ENCODE assay signal across 7 mouse cellular contexts in the genomic region with DNA sequence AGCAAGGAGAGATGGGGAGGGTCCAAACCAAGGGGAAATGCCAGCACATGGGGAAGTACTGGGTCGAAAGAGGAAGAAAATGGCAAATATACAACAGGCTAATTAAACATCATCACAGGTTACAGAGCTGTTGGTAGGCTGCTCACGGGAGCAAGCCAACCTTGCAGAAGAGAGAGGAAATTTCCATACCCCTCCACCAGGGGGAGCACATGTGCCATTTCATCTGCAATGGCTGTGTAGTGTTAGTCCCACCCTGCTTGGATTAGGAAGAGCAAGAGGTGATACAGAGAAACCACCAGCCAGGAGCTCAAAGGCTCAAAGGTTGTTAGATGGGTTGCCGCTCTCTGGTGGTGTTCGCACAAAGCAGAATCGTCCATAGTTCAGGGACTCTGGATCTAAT.
A peak's percentile ranks its signal among the peaks of the same experiment; 100 is the strongest.
DNase-seq lines count a peak whose midpoint lies in the region; ATAC-seq and TF ChIP-seq lines count a peak whose summit lies in the region.

No protein-coding gene starts in this region.

- WGBS in neural tube, embryonic 15.5 days, result 70% methylated on average over 5 of the region's 5 CpGs
- 55% methylated on average over 5 of the region's 5 CpGs for WGBS in lung, postnatal 0 days

- H3K36me3 ChIP-seq in neural tube, embryonic 15.5 days, result no peaks in the 10 kb centered on the region
- H3K36me3 ChIP-seq in lung, postnatal 0 days (ENCODE audit: insufficient read depth, low read length), result no peaks in the 10 kb centered on the region

- no peaks in the 10 kb centered on the region for H3K9me3 ChIP-seq in neural tube, embryonic 15.5 days (replicated peaks)
- no peaks in the 10 kb centered on the region for H3K9me3 ChIP-seq in lung, postnatal 0 days (ENCODE audit: low read length)

- no peak overlapping the region for H3K9ac ChIP-seq in neural tube, embryonic 15.5 days (replicated peaks)
- no peak overlapping the region for H3K9ac ChIP-seq in lung, postnatal 0 days (replicated peaks; ENCODE audit: low read depth)

- peak; percentile 45 for DNase-seq in neural tube, embryonic 10.5 days (ENCODE audit: extremely low spot score, low spot score)
- DNase-seq in adrenal gland, adult (ENCODE audit: inconsistent age in 2 of 2, low spot score in 1 of 2), result peak; percentile 68 to 89
- DNase-seq in forelimb bud, embryonic 11.5 days (ENCODE audit: low read depth, low spot score), result peak; percentile 52
- peak; percentile 75 to 78 for DNase-seq in kidney, postnatal 4 days
- peak; percentile 71 for DNase-seq in lung, postnatal 0 days (ENCODE audit: low spot score)
- peak; percentile 58 to 88 for DNase-seq in spleen, postnatal 4 days (ENCODE audit: low spot score in 2 of 2)

- 0 out of 2 replicates have a peak, but pooled peaks cover 4% of the 10 kb centered on the region for H3K4me1 ChIP-seq in neural tube, embryonic 15.5 days
- H3K4me1 ChIP-seq in lung, postnatal 0 days (ENCODE audit: insufficient read depth, low read depth, low read length), result peaks cover 7% of the 10 kb centered on the region; the same call in 1 of the 2 replicates

- TF ChIP-seq CTCF in lung, postnatal 0 days (IDR thresholded peaks at IDR 0.05), result peak; percentile 88

- no peak for TF ChIP-seq EP300 in lung, postnatal 0 days (IDR thresholded peaks at IDR 0.05)

- no peak overlapping the region for H3K27ac ChIP-seq in neural tube, embryonic 15.5 days (replicated peaks)
- H3K27ac ChIP-seq in lung, postnatal 0 days (ENCODE audit: low read length), result no peak overlapping the region

- ATAC-seq in neural tube, embryonic 15.5 days (ENCODE audit: low FRiP score), result no peak
- ATAC-seq in lung, postnatal 0 days, result peak; percentile 34; the same call in 1 of the 2 replicates

- H3K4me3 ChIP-seq in neural tube, embryonic 15.5 days (replicated peaks), result no peak overlapping the region
- no peak overlapping the region for H3K4me3 ChIP-seq in lung, postnatal 0 days (ENCODE audit: low read depth, low read length)

- no peaks in the 10 kb centered on the region for H3K27me3 ChIP-seq in neural tube, embryonic 15.5 days (replicated peaks)
- H3K27me3 ChIP-seq in lung, postnatal 0 days (replicated peaks; ENCODE audit: insufficient read depth, low read length), result no peaks in the 10 kb centered on the region

- no peak overlapping the region for H3K4me2 ChIP-seq in neural tube, embryonic 15.5 days
- H3K4me2 ChIP-seq in lung, postnatal 0 days (replicated peaks; ENCODE audit: low read depth, low read length), result no peak overlapping the region
